Mouse (Mus musculus): ENCODE data around the gene Rps6ka2.

GRCm38 (mm10) chr17:7178196-7178595 is 8.3 kb downstream of the Rps6ka2 start:
- no peak for TF ChIP-seq HCFC1 (IDR thresholded peaks at IDR 0.05; ENCODE audit: borderline replicate concordance, insufficient read depth, low read length)
- no peak for TF ChIP-seq MAFK (IDR thresholded peaks at IDR 0.05; ENCODE audit: insufficient read depth, low read depth, low read length)
- no peak for TF ChIP-seq ZC3H11A (IDR thresholded peaks at IDR 0.05; ENCODE audit: borderline replicate concordance, low read depth, low read length)
